Mouse (Mus musculus) myocyte (in vitro differentiated cells): ENCODE data around the gene Hist1h2be. TPM values are rescaled to one million over a fixed set of nuclear protein-coding genes. Genes with fewer than 3 reads are reported as not detected.

Experiments
- H3K27me3 ChIP-seq: one replicate; pipeline ENCODE4 v1.6.1; 2011; ENCODE audit not compliant: control insufficient read depth, insufficient read depth, insufficient read length
- H3K36me3 ChIP-seq: one replicate; pipeline ENCODE4 v1.6.1; 2011; ENCODE audit not compliant: control insufficient read depth, insufficient read depth
- H3K4me2 ChIP-seq: one replicate; pipeline ENCODE4 v1.6.1; 2011; ENCODE audit warnings: low read depth, control low read depth
- H3K4me3 ChIP-seq: one replicate; pipeline ENCODE4 v1.5.1; 2011; ENCODE audit warnings: mild to moderate bottlenecking, control low read depth, moderate library complexity
- H3K79me2 ChIP-seq: one replicate; pipeline ENCODE4 v1.6.1; 2011; ENCODE audit not compliant: control insufficient read depth, insufficient read depth
- H3ac ChIP-seq: one replicate; pipeline ENCODE4 v1.6.1; 2011; ENCODE audit not compliant: control insufficient read depth, insufficient read length
- CEBPB ChIP-seq: IDR thresholded peaks from 2 replicates; pipeline ENCODE4 v1.6.1; 2011; ENCODE audit warnings: mild to moderate bottlenecking, moderate library complexity; ENCODE audit not compliant: poor library complexity, insufficient read depth, severe bottlenecking
- E2F4 ChIP-seq: IDR thresholded peaks from one replicate; pipeline ENCODE4 v1.6.1; 2011; ENCODE audit warnings: mild to moderate bottlenecking, control low read depth, moderate library complexity; ENCODE audit not compliant: insufficient read depth
- MAX ChIP-seq: IDR thresholded peaks from one replicate; pipeline ENCODE4 v1.6.1; 2011; ENCODE audit warnings: low read depth, mild to moderate bottlenecking, control low read depth
- MYOD1 ChIP-seq, 3 experiments: IDR thresholded peaks; one replicate each; pipeline ENCODE4 v1.6.1; 2011; ENCODE audit warnings: control low read depth in 2 of 3, low read depth in 2 of 3, mild to moderate bottlenecking in 2 of 3, moderate library complexity in 1 of 3; ENCODE audit not compliant: insufficient read length in 2 of 3, control insufficient read depth in 1 of 3
- MYOG ChIP-seq, 3 experiments: IDR thresholded peaks; one replicate each; pipeline ENCODE4 v1.6.1; 2011; ENCODE audit warnings: control low read depth in 2 of 3, low read depth in 2 of 3, mild to moderate bottlenecking in 2 of 3; ENCODE audit not compliant: insufficient read length in 2 of 3, control insufficient read depth in 1 of 3, insufficient read depth in 1 of 3
- POLR2A ChIP-seq: IDR thresholded peaks from one replicate; pipeline ENCODE4 v1.6.1; 2011; ENCODE audit warnings: low read depth, mild to moderate bottlenecking, control low read depth, moderate library complexity; ENCODE audit not compliant: insufficient read length
- POLR2AphosphoS2 ChIP-seq: IDR thresholded peaks from one replicate; pipeline ENCODE4 v1.6.1; 2011; ENCODE audit warnings: low read depth, control low read depth; ENCODE audit not compliant: insufficient read length
- REST ChIP-seq: IDR thresholded peaks from one replicate; pipeline ENCODE4 v1.6.1; 2011; ENCODE audit warnings: mild to moderate bottlenecking, control low read depth, moderate library complexity; ENCODE audit not compliant: insufficient read depth, insufficient read length
- SRF ChIP-seq: IDR thresholded peaks from one replicate; pipeline ENCODE4 v1.6.1; 2011; ENCODE audit warnings: low read depth; ENCODE audit not compliant: control insufficient read depth, insufficient read length
- TCF12 ChIP-seq: IDR thresholded peaks from one replicate; pipeline ENCODE4 v1.6.1; 2011; ENCODE audit warnings: mild to moderate bottlenecking, control low read depth; ENCODE audit not compliant: poor library complexity, insufficient read depth, severe bottlenecking
- TCF3 ChIP-seq: IDR thresholded peaks from one replicate; pipeline ENCODE4 v1.6.1; 2011; ENCODE audit warnings: low read depth, control low read depth; ENCODE audit not compliant: insufficient read length
- USF1 ChIP-seq: IDR thresholded peaks from one replicate; pipeline ENCODE4 v1.6.1; 2011; ENCODE audit warnings: low read depth, mild to moderate bottlenecking, control low read depth, moderate library complexity
- polyA plus RNA-seq: library from polyadenylated mRNA; unstranded; fragments of >200 nt; fragmentation: generic; extraction: Trizol; gene quantifications from one replicate; pipeline ENCODE4 v1.2.1, GENCODE M21; 2012; ENCODE audit warnings: missing spikeins

Gene Hist1h2be
- polyA plus RNA-seq, 1 experiment, result 4.3 TPM

- no peaks in the 10 kb centered on the region for H3K27me3 ChIP-seq
- TF ChIP-seq E2F4 (no peak), MAX (no peak), REST (no peak), CEBPB (no peak), TCF3 (no peak), POLR2AphosphoS2 (no peak), USF1 (no peak), SRF (no peak), POLR2A (no peak), MYOD1 (IDR thresholded peaks at IDR 0.05; ENCODE audit: control insufficient read depth in 1 of 3, insufficient read length in 2 of 3, low read depth in 2 of 3) (no peak), MYOG (IDR thresholded peaks at IDR 0.05; ENCODE audit: control insufficient read depth in 1 of 3, insufficient read depth in 1 of 3, insufficient read length in 2 of 3, low read depth in 2 of 3) (no peak), TCF12 (no peak)
- no peaks in the 10 kb centered on the region for H3K36me3 ChIP-seq
- no peaks in the 10 kb centered on the region for H3K79me2 ChIP-seq
- H3K4me3 ChIP-seq, result no peak overlapping the region
- no peak overlapping the region for H3K4me2 ChIP-seq
- no peak overlapping the region for H3ac ChIP-seq
Measured at GRCm38 (mm10) chr13:23610393-23610792, 10.5 kb downstream of the Hist1h2be start.

GRCm38 (mm10) chr13:23609844-23610243 is 11.1 kb downstream of the Hist1h2be start:
- Histone ChIP-seq H3K79me2 (no peaks in the 10 kb centered on the region), H3K36me3 (no peaks in the 10 kb centered on the region), H3K4me2 (no peak overlapping the region), H3ac (no peak overlapping the region), H3K27me3 (no peaks in the 10 kb centered on the region), H3K4me3 (no peak overlapping the region)
- TF ChIP-seq TCF3, result no peak
- no peak for TF ChIP-seq CEBPB
- no peak for TF ChIP-seq USF1
- TF ChIP-seq SRF, result no peak
- no peak for TF ChIP-seq MYOD1 (IDR thresholded peaks at IDR 0.05; ENCODE audit: control insufficient read depth in 1 of 3, insufficient read length in 2 of 3, low read depth in 2 of 3)
- no peak for TF ChIP-seq POLR2A
- TF ChIP-seq REST, result no peak
- no peak for TF ChIP-seq TCF12
- TF ChIP-seq MAX, result no peak
- TF ChIP-seq MYOG (IDR thresholded peaks at IDR 0.05; ENCODE audit: control insufficient read depth in 1 of 3, insufficient read depth in 1 of 3, insufficient read length in 2 of 3, low read depth in 2 of 3), result no peak
- no peak for TF ChIP-seq POLR2AphosphoS2
- TF ChIP-seq E2F4, result no peak

GRCm38 (mm10) chr13:23609209-23609608 is 11.7 kb downstream of the Hist1h2be start:
- no peaks in the 10 kb centered on the region for H3K27me3 ChIP-seq
- TF ChIP-seq USF1 (no peak), E2F4 (no peak), POLR2AphosphoS2 (no peak), MYOG (IDR thresholded peaks at IDR 0.05; ENCODE audit: control insufficient read depth in 1 of 3, insufficient read depth in 1 of 3, insufficient read length in 2 of 3, low read depth in 2 of 3) (no peak), REST (no peak), MAX (no peak)
- H3ac ChIP-seq, result no peak overlapping the region
- H3K4me2 ChIP-seq, result no peak overlapping the region
- no peak overlapping the region for H3K4me3 ChIP-seq
- H3K36me3 ChIP-seq, result no peaks in the 10 kb centered on the region
- no peaks in the 10 kb centered on the region for H3K79me2 ChIP-seq

- no peaks in the 10 kb centered on the region for H3K27me3 ChIP-seq
- H3K4me2 ChIP-seq, result no peak overlapping the region
- TF ChIP-seq TCF3 (no peak), E2F4 (no peak), MYOD1 (IDR thresholded peaks at IDR 0.05; ENCODE audit: control insufficient read depth in 1 of 3, insufficient read length in 2 of 3, low read depth in 2 of 3) (no peak), TCF12 (no peak), POLR2A (no peak), MYOG (IDR thresholded peaks at IDR 0.05; ENCODE audit: control insufficient read depth in 1 of 3, insufficient read depth in 1 of 3, insufficient read length in 2 of 3, low read depth in 2 of 3) (no peak), USF1 (no peak), MAX (no peak), CEBPB (no peak), REST (no peak), POLR2AphosphoS2 (no peak), SRF (no peak)
- H3K36me3 ChIP-seq, result no peaks in the 10 kb centered on the region
- no peaks in the 10 kb centered on the region for H3K79me2 ChIP-seq
- H3K4me3 ChIP-seq, result no peak overlapping the region
- H3ac ChIP-seq, result no peak overlapping the region
Measured at GRCm38 (mm10) chr13:23605052-23605451, 15.9 kb downstream of the Hist1h2be start.

GRCm38 (mm10) chr13:23604452-23604851 is 16.5 kb downstream of the Hist1h2be start:
- Histone ChIP-seq H3K27me3 (no peaks in the 10 kb centered on the region), H3K79me2 (no peaks in the 10 kb centered on the region), H3K36me3 (no peaks in the 10 kb centered on the region), H3ac (no peak overlapping the region), H3K4me3 (no peak overlapping the region), H3K4me2 (no peak overlapping the region)
- TF ChIP-seq TCF3 (no peak), MAX (no peak), SRF (no peak), CEBPB (no peak), TCF12 (no peak), POLR2AphosphoS2 (no peak), REST (no peak), MYOD1 (IDR thresholded peaks at IDR 0.05; ENCODE audit: control insufficient read depth in 1 of 3, insufficient read length in 2 of 3, low read depth in 2 of 3) (no peak), POLR2A (no peak)
